Mouse (Mus musculus): ENCODE data around the gene Gm9918.

Gm9918 gene

GRCm38 (mm10) chr15:102245461-102245881 lies 24.9 kb upstream of the Gm9918 start:
- no peak for DNase-seq (ENCODE audit: low spot score)

- peak; percentile 86 for DNase-seq (ENCODE audit: low spot score)
These were observed 24.2 kb upstream of the Gm9918 start for GRCm38 (mm10) chr15:102245891-102246741.

DNA sequence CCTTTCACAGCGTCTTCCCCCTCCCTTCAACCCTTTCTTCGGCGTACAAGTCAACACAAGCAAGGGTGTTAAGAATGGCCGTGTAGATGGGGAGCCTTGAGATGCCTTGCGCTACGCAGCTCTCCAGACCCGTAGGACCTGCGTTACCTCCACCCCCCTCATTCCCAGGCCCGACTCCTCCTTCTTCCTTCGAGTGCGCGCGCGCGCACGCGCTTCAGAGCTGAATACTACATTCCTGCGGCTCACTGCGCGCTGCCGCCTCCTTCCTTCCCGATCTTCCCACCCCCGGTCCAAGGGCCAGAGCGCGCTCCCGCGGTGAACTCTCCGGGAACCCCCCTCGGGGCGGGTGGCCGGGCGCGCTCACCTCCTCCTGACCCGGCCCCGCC lies 23.5 kb upstream of the Gm9918 start:
- DNase-seq (ENCODE audit: low spot score) = peak; percentile 97

- peak; percentile 82 for DNase-seq (ENCODE audit: low spot score)
These were observed 22.9 kb upstream of the Gm9918 start for GRCm38 (mm10) chr15:102247252-102248130.

DNA sequence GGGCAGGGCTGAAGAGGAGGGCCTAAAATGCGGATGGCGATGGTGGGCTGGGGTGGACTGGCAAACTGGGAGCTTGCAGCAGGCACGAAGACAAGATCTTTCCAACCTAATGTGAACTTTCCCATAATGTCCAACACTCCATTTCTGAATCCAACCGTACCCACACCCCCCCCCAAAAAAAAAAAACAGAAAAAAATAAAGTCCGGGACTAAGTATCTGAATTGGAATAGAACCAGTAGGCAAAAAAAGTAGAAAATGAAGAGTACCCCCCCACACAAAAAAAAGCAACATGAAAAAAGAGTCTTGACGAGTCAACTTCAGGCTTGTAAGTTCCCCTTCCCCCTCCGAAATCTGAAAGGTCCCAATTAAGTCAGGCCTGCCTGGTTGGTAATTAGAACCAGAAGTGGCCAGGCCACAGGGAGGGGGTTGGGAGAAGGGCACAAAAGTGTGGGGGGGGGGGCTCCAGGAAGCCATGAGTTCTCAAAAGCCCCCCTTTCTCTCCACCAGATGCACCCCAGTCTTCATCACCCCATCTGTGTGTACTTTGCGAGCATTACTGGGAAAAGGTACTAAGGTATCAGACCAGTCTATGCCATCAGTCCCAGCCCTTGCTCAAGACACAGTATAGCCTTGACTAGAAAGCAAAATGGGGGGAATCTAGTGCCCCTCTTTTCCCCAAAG lies 22.1 kb upstream of the Gm9918 start:
- DNase-seq (ENCODE audit: low spot score) = peak; percentile 63

- DNase-seq (ENCODE audit: low spot score) = peak; percentile 70
These were observed 21.6 kb upstream of the Gm9918 start for GRCm38 (mm10) chr15:102248812-102249191.

DNA sequence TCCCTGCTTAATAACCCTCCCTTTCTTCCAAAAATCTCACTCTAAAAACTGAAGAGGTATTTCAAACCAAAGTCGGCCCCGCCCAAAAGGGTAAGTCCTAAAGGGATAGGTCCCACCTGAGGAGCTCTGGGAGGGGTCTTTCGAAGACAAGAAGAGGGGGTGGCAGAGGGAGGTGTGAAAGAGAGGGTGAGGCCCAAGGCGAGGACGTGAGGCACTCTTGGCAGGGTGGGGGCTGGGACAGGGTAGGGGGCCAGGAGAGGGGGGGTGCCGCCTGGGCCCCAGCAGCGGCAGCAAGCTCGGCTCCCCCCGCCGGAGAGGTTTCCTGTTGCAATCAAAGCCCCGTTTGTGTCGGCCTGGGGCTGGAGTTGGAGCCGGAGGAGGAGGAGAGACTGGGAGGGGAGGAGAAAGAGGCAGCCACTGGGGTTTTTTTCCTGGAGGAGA lies 21.1 kb upstream of the Gm9918 start:
- peak; percentile 49 for DNase-seq (ENCODE audit: low spot score)

DNA sequence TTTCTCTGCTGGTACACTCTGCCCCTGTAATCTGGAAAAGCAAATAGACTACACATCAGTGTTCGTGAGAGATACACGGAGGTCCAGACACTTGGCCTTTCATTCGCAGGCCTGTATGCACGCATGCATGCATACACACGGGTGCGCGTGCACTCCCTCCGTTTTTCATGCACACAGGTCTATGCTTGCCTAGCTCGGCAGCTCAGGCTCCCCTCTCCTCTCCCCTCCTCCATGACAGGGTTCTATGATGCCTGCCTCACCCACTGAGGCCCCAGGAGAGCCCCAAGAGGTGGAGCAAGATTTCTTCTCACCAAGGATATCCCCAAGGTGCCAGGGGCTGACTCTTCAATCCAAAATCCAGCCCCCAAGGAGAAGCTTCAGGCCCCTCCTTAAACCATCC lies 20.4 kb upstream of the Gm9918 start:
- no peak for DNase-seq (ENCODE audit: low spot score)

GRCm38 (mm10) chr15:102250521-102250920 lies 19.8 kb upstream of the Gm9918 start:
- no peak for DNase-seq (ENCODE audit: low spot score)

DNA sequence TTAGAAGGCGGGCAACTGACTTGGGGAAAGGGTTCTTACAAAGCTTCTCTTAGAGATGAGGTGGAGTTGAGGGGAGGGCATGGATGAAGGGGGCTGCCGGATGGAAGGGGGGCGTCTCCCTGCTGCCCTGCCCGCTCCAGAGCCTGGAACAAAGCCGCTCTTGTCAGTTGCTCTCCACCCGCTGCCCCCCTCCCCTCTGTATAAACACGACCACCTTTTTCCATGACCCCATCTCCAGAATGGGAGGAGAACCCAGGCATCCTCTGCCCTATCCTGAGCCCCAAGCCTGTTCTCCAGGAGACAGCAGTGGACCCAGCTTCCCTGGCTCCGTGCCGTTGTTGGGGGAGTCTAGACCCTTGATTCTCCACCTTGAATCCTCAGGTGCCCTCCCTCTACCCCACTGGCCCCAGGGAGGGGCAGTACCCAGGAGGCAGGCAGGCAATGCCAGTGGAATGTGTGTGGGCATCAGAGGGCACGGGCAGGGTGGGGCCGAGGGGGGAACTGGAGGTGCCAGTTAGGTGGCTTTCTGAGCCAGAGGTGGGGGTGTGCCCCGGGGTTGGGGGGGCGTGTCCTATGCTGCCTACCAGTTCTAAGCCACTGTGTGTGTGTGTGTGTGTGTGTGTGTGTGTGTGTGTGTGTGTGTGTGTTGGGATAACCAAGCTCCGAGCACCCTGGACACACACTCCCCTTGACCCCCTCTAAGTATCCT lies 14.7 kb upstream of the Gm9918 start:
- no peak for DNase-seq (ENCODE audit: low spot score)

DNA sequence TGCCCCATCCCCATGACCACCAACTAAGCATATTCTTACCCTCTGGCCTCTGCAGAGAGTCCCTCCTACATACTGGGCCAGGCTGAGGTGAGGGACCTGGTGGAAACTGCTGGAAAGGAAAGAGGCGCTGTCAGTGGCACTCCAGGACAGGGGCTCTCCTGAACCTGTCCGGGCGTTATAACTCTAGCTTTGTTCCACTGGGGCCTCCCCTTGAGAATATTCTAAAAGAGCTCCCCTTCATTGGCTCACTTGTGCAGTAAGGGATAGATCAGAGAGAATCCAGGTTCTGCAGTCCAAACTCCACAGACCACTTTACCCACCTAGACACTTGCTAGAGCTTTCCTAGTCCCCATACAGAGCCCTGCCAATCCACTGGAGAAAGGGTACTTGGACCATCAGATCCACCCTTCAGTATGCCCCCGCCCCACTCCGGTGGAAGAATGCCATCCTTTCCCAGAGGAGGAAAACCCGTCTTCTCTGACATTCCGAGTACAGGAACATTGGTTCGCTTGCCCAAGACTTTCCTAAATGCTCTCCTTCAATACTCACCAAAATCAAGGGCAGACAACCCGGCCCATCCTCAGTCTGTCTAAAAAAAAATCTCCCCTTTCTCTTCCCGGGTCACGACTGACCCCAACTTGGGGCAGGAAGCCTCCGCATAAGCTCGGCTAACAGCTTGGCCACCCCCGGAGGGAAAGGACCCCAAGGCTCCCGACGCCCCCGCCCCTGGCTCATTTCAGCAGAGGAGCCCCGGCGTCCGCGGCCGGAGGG lies 13.7 kb upstream of the Gm9918 start:
- peak; percentile 50 for DNase-seq (ENCODE audit: low spot score)

DNA sequence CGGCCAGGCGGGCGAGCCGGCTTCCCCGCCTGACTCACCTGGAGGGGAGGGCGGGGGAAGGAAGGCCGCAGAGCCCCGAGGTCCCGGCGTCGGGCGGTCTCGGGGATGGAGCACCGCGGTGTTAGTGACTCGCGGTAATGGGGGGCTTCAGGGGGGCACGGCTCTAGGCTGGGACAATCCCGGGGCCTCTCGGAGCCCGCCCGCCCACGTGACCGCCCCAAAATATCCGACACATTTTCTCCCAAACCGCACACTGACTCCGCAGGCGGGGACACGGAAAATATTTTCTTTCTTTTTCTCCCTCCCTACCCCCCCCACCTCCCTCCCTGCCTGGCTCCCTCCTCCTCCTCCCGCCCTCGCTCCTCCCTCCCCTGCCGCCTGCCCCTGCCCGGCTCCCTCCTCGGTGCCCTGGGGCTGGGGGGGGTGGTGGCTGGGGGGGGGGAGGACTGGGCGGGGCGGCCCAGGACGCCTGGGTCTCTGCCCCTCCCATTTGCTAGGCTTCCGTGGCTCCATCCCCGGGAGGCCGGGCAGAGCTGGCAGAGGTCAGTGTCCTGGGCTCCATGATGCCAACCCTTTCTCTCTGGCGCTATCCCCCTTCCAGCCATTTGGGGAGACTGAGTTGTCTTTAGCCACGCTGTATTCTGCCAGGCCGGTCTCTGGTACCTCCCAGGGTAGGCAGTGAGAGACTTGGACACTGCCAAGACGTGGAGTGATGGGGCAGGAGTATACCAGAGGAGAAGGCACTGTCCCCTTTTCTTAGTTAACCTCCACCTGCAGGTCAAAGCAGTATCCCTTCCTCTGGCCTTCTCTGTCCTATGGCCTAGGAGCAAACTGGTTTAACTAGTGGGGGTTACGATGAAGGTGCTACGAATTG lies 12.9 kb upstream of the Gm9918 start, which contains the start of gene Rarg:
Gene Rarg, minus strand, starts transcription at position 316 of the 874 bp plus-strand sequence.
- DNase-seq (ENCODE audit: low spot score) = peak; percentile 91

DNA sequence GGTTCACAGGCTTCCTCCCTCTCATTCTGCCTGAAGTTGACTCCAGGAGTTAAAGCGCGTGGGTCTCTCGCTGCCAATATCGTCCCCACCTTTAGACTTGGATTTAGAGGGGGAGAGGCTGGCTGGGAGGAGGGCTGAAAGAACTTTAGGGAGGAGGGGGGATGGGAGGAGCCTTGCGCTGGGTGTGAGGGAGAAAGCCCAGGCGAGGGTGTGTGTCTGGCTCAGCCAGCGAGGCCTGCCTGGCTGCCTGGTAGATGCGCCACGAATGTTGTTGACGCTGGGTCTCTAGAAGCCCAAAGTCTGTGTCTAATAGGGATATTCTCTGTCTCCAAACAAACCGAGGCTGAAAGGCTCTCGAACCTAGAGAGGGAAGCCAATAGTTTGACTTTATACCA lies 12.3 kb upstream of the Gm9918 start:
- DNase-seq (ENCODE audit: low spot score) = peak; percentile 84

DNA sequence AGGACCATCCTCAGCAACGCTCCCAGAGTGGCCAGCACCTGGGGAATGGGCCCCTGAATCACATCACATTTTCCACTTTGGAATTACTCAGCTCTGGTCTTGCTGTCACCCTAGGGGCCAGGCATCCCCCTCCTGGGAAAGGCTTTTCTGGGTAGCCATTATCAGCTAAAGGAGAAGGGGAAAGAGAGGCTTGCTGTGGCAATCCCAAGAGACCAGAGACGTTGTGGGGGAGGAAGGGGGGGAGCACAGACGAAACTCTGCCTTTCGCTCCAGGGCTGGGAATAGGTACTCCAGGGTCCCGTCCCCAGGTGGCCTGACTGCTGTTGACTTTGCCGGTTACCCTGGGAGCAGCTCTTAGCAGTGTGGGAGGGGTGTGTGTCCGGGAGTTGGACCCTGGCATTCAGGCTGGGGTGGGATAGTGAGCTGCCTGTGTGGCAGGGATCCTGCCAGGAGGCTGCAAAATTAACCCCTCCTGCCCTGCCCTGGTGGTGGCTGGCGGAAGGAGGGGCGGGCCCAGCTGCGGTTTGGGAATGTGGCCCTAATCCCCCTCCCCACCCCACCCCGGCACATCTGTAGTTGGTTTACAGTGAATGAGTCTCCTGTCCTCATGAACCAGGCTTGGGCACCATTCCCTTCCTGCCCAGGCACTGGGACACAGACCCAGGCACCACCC lies 11.6 kb upstream of the Gm9918 start:
- peak; percentile 64 for DNase-seq (ENCODE audit: low spot score)

DNA sequence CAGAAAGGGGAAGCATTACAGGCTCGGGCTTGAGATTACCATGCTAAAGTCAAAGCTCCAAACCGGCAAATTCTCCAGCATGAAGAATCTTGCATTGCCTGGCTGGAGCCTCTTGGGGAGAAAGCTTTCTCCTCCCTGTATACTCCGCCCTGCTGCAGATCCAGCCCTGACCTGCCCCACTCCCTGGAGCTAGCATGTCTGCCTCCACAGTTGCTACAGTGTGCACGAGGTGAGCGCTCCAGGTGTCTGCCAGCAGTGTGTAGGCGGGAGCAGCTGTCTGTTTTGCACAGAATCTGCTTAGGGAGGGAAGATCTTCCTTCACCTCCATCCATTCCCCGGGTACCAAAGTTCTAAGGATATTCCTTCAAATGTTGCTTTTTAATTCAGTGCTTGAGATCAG lies 7.8 kb upstream of the Gm9918 start:
- DNase-seq (ENCODE audit: low spot score) = no peak

DNA sequence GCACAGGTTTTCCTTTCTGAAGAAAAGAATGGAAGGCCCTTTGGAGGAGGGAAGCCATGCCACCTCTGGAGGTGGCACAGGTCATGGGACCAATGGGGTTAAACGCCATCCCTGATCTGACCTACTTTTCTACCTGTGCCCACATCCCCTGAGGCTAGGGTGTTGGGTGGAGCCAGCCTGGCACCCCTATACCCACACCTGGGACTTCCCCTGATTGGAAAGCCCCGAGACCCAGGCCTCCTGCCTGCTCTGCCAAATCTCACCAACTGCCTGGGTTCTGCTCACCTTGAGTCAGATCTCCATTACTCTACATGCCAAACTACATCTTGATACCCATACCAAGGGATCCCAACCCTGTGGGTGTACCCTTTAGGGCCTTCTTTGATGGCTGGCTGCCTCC lies 7.3 kb upstream of the Gm9918 start:
- DNase-seq (ENCODE audit: low spot score) = no peak

DNA sequence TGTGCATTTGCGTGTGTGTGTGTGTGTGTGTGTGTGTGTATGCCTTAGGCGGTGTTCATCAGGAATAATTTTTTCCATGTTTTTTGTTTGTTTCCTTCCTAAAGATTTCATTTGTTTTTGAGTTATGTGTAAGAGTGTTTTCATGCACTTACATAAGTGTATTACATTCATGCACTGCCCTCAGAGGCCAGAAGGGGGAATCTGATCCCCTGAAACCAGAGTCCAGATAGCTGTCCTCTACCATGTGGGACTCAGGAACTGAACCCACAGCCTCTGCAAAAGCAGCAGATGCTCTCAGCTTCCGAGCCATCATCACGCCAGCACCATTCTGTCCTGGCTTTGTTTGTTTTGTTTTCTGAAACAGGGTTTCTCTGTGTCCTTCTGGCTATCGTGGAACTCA lies 4.8 kb upstream of the Gm9918 start:
- DNase-seq (ENCODE audit: low spot score) = no peak

DNA sequence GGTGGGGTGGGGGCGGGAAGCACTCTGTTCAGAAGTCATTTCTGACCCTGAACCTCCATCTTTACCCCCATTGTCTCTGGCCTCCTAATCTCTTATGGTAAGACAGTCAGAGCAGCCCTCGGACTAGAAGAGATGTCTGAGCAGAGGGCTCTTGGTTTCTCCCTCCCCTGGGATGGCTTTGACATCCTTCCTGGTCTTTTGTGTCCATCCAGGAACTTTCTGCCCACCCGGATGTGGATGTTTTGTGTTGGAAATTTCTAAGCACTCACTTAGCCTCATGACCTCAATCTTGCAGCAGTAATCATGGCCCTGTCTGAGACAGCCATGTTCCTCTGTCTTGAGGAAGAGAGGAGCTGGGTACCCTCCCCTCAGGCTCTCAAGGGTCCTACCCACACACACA lies 1.1 kb downstream of the Gm9918 start:
- no peak for DNase-seq (ENCODE audit: low spot score)

- no peak for DNase-seq (ENCODE audit: low spot score)
These were observed 3.8 kb downstream of the Gm9918 start for GRCm38 (mm10) chr15:102273982-102274716.
